Mouse (Mus musculus): Measurements from ENCODE around the gene Irak3. TPM values are rescaled to one million over a fixed set of nuclear protein-coding genes. Genes with fewer than 3 reads are reported as not detected.
A peak's percentile ranks its signal among the peaks of the same experiment; 100 is the strongest.
"Not testable (repeated sequence)": the region's sequence is repeated elsewhere in the genome, so short reads cannot be mapped to it uniquely, and the experiment has no call there.

Irak3 gene
- total RNA-seq, 2 experiments from 2014 or later: 1.6 to 3.1 TPM

DNA sequence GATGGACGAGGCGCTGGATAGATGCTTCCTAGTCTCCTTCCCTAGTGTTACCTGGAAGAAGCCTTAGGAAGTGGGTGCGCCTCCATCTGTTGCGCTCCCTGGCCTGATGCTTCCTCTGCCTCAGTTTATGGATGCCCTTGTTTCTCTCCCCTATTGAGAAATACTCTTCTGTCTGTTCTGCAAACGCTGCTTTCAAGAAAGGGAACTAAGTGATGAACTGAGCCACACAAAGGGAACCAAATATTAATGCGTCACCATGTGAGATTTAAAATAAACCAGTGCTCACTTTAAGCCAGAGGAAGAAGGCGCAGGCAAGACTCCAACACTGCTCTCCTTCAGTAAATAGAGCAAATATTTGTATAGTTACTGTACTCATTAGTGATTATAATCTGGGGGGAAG, 38.4 kb downstream of the Irak3 start:
- DNase-seq: no peak

DNA sequence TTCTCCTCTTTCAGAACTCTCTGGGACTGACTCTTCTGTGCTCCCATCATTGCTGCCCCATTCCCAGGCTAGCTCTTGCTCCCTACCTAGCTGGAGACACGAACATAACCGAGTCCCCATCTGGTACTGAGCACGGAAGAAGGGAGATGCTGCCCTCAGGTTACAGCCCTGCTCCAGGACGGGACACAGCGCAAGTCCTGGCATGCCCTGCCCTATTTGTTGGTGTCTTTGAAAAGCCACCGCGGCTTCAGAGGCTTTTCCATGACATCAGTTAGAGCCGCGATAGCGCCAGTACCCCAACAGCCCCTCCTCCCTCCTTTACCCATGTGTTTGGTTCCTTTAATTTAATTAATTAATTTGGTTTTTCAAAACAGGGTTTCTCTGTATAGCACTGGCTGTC, 39.1 kb downstream of the Irak3 start:
- no peak for DNase-seq

DNA sequence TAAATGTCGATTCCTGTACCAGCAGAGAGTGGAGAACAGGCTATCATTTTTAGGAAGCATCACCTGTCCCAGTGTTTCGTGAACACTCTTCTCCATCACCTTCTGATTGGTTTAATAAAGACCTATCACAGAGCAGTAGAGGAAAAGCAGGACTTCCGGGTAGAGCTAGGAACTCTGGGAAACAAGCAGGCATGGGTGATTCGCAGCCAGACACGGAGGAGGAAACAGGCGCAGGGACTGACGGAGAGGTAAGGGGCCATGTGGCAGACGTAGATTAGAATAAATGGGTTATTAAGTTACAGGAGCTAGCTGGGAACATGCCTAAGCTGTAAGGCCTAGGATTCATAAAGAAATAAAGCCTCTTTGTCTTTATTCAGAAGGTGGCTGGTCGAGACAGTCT, 41.4 kb downstream of the Irak3 start:
- no peak for DNase-seq

DNA sequence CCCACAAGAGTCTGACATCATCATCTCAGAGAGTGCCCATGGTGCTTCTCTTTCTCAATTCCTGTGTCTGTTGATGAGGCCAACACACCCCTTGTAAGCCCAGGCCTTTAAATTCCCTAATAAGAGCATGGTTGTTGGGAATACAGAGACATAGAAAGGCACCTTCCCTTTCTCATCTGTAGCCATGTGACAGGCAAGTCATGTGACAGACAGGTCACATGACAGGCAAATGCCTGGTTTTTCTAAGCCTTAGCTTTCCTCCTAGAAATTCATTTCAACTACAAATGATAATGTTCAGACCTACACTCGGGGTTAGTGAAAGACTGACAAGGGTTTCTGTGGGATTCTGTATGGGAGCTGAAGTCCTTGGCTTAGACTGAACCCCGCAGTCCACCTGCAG, 48.0 kb downstream of the Irak3 start:
- DNase-seq: no peak

DNA sequence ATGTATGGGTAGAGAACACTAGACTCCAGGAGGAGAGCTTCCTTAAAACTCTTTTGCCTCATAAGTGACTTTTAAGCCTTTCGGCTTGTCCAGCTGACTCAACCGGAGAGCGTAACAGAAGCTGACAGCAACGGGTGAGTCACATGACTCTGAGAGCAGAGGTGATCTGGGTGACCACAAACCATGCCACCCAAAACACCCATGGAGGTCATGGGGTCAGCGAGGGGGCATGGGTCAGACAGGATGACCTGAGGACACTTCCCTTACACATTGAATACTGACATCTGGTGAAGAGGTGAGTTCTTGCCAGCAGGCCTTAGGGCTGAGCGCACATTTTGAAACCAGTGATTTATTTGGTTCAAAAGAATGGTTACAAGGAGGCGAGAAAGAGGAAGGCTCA, 50.3 kb downstream of the Irak3 start:
- DNase-seq: no peak

DNA sequence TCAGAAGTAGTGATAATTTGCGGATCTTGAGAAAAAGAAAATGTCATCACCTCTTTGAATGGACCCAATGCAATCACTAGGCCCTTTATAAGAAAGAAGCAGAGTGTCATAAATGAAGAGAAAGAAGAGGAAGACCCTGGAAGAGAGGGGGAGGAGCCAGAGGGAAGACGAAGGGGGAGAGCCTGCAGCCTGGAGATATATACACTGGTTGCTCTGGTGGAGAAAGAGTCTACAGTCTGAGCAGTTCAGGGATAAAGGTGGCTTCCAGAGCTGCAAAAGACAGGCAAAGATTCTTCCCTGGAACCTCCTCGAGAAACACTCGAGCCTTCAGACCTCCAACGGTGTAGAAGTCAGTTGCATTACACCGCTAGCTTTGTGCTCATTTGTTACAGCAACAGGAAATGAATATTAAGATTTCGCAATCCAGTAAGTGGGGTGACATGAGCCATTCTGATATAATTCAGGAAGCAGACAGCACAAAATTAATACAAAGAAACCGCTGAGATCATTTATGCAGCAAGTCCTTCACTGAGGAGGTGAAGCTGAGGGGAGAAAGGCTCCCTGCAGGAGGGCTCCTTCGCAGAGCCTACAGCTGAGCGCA, 60.9 kb downstream of the Irak3 start:
- DNase-seq: no peak

DNA sequence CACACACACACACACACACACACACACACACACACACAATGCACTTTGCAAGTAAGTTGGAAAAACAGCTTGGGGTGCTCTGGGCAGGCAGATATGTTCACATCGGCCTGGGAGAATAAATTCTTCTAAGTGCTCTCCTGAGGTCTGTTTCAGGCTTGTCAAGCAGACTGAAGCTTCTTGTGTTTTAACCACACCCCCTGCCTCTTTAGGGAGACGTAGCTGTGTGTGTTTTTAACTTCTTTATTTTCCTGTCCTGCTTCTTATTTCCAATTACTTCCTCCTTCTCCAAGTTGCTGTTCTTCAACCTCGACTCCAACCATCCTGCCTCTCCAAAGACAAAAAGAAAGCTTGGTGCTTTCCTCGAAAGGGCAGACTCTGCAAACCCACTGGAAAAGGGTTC, 61.7 kb downstream of the Irak3 start:
- DNase-seq: no peak

DNA sequence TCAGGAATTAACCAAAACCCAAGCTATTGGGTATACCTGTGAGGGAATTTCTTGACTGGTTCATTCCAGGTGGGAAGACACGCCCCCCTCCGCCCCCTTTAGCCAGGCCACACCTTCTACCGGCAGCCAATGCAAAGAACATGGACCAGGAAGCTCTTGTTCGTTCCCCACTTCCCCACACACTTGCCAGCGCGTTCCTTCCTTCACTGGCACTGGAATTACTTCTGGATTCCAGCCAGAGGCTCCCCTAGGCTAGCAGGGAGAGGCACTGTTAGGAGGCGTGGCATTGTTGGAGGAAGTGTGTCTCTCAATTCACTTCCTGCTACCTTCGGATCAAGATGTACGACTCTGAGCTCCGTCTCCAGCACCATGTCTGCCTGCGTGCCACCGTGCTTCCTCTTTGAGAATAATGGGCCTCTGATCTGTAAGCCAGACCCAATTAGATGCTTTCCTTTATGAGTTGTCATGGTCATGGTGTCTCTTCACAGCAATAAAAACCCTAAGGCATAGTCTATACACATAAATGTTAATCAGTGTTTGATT, 65.8 kb downstream of the Irak3 start:
- no peak for DNase-seq

DNA sequence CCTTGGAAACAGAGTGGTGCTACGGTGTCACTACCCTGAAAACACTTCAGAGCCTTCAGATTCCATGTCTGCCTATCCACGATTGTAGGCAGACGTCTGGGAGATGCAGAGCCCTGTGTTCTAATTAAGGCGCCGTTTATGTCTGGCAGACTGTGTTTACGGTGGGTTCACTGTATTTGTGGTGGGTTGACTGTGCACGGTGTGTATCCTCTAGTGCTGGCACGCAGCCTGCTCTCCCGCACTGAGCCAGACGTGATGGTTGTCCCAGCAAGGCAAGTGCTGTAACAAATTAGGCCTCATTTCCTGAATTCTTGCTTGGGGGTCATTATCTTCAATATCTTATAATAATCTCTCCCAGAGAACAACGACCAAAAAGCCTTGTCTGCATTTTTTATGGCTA, 68.2 kb downstream of the Irak3 start:
- no peak for DNase-seq

DNA sequence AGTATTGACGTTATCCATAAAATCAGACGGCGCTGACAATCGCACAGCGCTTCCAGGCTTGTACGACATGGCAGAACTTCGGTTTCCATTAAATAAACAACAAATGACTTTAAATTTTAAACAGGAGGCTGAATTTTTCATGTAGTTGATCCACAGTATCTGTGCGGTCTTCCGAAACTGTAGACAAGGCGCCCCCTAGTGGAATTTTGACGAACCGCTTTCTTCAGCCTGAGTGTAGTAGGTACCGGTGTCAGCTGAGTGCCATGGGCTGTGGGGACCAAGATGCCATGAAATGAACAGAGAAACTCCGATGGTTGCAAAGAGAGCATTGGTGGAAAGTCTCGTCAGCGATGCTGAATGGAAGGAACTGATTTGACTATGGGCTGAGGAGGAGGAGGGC, 71.3 kb downstream of the Irak3 start:
- DNase-seq: no peak

DNA sequence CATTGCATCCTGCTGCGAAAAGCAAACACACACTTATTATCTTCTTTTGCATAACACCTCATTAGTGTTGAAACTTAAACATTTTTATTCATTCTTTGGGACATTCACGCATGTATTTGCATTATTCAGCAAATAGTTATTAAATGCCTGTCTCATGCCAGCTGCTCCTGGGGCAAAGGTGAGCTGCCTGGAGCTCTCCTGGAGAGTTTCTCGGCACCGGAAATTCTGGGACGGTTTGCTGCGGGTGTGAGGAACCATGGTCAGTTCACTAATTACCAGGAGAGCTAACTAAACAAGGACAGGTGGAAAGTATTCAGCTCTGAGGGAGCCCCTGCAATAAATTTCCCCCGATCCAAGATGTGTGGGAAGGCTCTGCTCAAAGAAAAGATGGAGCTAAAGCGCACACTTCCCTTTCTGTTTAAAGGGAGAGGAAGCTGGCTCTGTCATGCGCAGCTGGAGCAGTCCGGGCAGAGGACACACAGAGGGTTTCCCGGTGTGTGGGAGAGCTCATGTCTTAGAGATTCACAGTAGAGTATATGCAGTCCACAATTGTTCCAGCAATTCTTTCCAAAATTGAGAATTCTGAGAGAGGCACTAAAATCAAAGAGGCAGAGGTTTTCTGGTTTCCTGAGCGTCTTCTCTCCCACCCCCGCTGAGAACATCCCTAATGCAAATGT, 73.2 kb downstream of the Irak3 start:
- no peak for DNase-seq

DNA sequence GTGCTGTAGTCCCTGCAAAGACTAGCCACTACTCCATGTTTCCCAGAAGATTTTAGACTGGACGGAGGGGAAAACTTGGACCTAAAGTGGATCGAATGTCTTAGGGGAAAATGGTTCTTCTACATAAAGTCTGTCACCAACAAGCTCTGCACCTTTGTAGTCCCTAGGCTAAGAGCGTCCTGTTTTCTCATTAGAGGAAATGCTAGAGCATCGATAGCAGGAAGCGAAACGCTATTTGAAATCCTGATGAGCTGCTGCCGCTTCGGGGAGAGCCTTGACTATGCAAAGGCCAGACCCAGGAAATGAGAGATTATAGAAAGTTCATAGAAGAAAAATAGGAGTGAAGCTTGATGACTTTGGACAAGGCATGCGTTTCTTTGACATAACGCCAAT, 76.5 kb downstream of the Irak3 start:
- DNase-seq: no peak

DNA sequence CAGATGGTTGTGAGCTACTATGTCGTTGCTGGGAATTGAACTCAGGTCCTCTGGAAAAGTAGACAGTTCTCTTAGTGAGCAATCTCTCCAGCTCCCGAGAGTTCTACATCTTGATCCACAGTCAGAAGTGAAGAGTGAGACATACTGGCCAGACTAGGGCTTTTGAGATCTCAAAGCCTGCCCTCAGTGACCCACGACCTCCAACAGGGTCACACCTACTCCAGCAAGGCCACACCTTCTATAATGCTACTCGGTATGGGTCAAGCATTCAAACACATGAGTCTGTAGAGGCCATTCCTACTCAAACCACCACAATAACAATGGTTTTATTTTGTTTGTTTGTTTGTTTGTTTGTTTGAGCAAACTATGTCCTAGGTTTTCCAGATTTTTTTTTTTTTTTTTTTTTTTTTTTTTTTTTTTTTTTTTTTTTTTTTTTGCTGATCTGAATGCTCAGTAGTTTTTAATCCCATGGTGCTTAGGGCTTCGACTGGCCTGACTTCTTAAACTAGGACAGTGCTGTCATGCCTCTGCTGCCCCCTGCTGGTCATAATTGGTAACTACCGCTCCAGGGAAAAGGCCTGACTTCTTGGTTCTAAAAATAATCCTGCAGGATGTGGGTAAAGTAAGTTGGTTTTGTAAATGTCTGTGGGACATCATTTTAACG, 77.0 kb downstream of the Irak3 start:
- DNase-seq: peak; percentile 67

DNA sequence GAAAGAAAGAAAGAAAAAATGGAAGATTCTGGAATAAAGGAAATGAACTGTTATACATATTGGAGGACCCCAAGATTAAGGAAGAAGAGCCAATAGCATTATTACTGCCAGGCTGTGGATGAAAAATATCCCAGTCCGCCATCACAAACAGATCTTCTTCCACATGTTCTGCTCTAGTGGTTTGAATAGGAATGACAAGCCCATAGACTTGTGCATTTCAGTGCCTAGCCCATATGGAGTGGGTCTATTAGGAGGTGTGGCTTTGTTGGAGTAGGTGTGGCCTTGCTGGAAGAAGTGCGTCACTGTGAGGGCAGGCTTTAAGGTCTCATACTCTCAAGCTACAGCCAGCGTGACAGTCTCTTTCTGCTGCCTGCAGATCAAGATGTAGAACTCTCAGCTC, 78.2 kb downstream of the Irak3 start:
- DNase-seq: no peak

DNA sequence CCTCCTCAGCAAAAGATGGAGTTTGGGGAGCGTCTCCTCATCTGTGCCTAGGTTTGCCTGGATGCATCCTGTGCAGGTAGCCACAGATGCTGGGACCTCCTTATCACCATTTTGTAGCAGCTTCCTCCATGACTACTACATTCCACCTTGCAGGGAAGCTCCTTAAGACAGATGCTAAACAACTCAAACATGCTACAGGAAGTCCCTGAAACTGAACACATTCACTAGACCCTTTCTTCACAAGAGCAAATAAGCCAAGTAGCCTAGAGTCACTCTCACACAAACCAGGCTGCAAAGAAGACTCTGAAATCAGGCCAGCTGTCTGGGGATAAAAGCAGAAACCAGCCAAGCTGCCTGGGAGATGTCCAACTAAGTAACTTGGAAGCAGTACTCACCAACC, 86.7 kb downstream of the Irak3 start:
- no peak for DNase-seq

DNA sequence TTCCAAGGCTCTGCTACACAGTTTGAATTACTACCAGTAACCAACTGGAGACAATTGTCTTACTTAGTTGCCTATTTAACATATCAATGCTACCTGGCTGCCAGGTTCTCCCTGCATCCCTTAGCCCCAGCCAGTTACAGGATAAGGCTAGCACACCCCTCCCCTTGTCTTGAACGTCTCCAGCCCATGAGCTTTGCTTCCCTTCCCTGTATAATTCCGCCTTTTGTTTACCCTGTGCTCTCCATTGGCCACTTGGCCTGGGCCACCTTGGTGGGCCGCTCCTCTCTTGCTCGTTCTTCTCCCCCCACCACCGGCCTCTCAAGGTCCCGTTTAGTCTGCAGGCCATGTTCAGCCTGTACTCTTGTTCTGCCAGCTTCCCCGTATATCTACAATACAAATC, 87.4 kb downstream of the Irak3 start:
- no peak for DNase-seq

DNA sequence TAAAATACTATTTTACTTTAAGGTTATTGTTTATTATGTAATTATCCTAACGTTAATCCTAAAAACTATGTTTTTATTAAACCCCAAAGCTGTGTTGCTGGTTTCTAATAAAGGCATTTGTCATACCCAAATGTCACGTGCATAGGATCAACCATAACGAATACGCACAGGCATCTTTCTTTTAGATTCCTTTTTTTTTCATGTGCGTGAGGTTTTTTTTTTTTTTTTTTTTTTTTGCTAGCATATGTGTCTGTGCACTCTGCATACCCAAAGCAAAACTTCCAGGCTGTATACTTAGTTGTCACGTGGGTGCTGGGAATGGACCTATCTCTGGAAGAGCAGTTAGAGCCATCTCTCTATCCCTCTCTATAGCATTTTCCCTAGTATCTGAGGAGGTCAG, 88.0 kb downstream of the Irak3 start:
- no peak for DNase-seq

DNA sequence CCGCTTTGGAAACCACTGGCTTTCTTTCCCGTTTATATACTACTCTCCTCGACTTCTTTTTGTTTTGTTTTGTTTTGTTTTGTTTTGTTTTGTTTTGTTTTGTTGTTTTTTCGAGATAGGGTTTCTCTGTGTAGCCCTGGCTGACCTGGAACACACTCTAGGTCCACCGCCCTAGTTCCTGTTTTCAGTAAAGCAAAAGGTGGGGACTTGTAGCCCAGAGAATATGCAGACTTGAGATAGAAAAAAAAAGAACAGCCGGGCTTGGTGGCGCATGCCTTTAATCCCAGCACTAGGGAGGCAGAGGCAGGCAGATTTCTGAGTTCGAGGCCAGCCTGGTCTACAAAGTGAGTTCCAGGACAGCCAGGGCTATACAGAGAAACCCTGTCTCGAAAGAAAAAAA, 88.4 kb downstream of the Irak3 start:
- not testable (repeated sequence) for DNase-seq

DNA sequence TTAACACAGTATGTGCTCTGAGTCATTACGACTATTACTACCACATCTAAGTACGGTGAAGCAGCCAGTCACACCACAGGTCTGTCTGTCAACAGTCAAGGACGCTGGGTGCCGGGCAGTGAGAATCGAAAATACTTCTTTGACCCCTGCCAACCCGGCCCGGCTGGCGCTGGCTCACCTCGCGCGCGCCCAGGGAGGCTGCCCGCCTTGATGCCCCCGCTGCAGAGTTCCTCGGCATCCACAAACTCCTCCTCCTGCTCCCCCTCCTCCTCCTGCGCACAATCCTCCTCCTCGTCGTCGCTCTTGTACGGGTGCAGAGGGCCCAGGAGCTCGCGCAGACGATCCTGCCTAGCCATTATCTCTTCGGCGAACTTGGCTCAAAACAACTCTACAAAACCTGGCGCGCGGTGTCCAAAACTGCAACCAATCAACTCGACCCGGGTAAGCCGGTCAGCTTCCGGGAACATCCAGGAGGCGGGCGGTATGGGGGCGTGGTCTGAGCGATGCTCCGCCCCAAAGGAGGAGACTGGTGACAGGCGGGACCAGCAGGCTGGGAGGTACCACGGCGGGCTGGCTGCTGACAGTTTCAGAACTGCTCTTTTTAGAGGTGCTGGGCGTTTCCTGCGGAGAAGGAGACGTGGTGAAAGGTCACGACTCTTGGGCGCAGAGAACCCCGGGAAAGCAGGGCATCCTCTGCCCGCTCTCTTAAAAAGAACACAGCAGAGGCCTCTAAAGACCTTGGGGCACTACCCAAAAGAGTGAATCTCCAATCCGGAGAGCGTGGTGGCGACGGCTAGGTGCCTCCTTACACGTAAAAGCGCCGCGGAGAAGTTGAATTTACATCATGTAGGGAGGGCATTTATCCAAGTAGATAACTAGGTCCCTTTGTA, 89.2 kb downstream of the Irak3 start, which contains the start of gene Helb:
Helb (minus strand) TSS at position 481 of the 890 bp plus-strand sequence.
- DNase-seq: peak; percentile 97

DNA sequence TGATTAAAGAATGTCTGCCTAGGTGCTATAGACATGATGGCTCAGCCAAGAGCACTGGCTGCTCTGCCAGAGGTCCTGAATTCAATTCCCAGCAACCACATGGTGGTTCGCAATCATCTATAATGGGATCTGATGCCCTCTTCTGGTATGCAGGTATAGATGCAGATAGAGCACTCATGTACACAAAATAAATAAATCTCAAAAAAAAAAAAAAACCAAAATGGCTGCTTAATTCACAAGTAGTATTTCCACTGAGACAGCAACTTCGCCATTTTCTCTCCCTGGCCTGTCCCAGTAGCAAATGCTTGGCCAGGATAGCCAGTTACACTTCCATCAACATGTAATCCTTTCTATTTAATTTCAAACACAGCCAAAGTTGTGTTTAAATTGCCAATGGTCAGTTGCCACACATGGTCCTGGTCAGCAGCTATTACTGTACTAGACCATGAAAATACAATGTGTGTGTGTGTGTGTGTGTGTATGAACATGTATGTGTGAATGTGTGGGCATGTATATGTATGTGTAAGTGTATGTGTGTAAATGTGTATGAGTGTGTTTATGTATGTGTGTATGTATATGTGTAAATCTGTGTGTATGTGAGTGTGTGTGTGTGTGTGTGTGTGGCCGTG, 90.1 kb downstream of the Irak3 start:
- no peak for DNase-seq

DNA sequence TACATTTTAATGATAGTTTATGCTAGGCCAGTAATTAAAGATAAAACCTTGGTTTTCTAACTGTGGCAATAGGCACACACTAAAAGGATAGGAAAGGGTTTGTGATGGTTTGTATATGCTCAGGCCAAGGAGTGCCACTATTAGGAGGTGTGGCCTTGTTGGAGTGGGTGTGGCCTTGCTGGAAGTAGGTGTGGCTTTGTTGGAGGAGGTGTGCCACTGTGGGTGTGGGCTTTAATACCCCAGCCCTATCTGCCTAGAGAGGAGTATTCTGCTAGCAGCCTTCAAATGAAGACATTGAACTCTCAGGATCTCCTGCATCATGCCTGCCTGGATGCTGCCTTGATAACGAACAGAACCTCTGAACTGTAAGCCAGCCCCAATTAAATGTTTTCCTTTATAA, 101.1 kb downstream of the Irak3 start:
- DNase-seq: no peak

DNA sequence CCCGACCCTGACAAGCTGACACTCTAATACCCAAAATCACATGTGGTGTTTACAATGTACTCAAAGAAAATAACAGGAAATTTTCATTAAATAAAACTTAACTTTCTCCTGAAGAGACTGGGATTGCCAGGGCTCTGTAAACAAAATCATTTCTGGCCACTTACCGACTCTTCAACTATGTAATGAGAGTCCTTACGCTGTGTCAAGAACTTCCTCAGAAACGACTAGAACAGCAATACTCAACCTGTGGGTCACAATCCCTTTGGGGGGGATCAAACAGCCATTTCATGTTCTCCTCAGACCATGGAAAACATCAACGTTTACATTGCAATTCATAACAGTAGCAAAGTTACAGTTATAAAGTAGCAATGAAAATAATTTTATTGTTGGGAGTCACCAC, 104.4 kb downstream of the Irak3 start:
- DNase-seq: no peak
